Mouse (Mus musculus) intestine, postnatal 0 days (tissue): ENCODE data around the gene Dyrk4. TPM values are rescaled to one million over a fixed set of nuclear protein-coding genes. Genes with fewer than 3 reads are reported as not detected.
A peak's percentile ranks its signal among the peaks of the same experiment; 100 is the strongest.

Source experiments
- ATAC-seq: fragments of 200-750 bp; cut with Nextera tagmentation; 2 replicates; pipeline ENCODE4 v1.8.0; 2017; ENCODE audit warnings: mild to moderate bottlenecking, moderate TSS enrichment, moderate library complexity
- H3K27ac ChIP-seq: fragments of 300-500 bp; sonication (generic); 2 replicates; pipeline ENCODE4 v1.5.1; 2014; ENCODE audit warnings: mild to moderate bottlenecking, low read depth, low read length, moderate library complexity
- H3K27me3 ChIP-seq: fragments of 300-500 bp; sonication (generic); replicated peaks from 2 replicates; pipeline ENCODE4 v1.6.1; 2014; ENCODE audit warnings: low read length, mixed read lengths; ENCODE audit not compliant: control insufficient read depth, insufficient read depth
- H3K36me3 ChIP-seq: fragments of 300-500 bp; sonication (generic); 2 replicates; pipeline ENCODE4 v1.6.1; 2014; ENCODE audit warnings: mild to moderate bottlenecking, moderate library complexity; ENCODE audit not compliant: control insufficient read depth, insufficient read depth
- H3K4me1 ChIP-seq: fragments of 300-500 bp; sonication (generic); replicated peaks from 2 replicates; pipeline ENCODE4 v1.6.1; 2014; ENCODE audit warnings: antibody characterized with exemption, low read length, mixed read lengths; ENCODE audit not compliant: control insufficient read depth, insufficient read depth
- H3K4me2 ChIP-seq: fragments of 300-500 bp; sonication (generic); replicated peaks from 2 replicates; pipeline ENCODE4 v1.6.1; 2014; ENCODE audit warnings: low read depth, mild to moderate bottlenecking, moderate library complexity
- H3K4me3 ChIP-seq: fragments of 300-500 bp; sonication (generic); 2 replicates; pipeline ENCODE4 v1.5.1; 2014; ENCODE audit warnings: low read depth, low read length
- H3K9ac ChIP-seq: fragments of 300-500 bp; sonication (generic); 2 replicates; pipeline ENCODE4 v1.6.1; 2014; ENCODE audit warnings: mild to moderate bottlenecking, low read depth, low read length
- H3K9me3 ChIP-seq: fragments of 300-500 bp; sonication (generic); 2 replicates; pipeline ENCODE4 v1.6.1; 2016; ENCODE audit warnings: mixed run types; ENCODE audit not compliant: control insufficient read depth
- CTCF ChIP-seq: sonication (generic); IDR thresholded peaks from 2 replicates; pipeline ENCODE4 v1.5.1; 2016; ENCODE audit warnings: low read depth, mild to moderate bottlenecking, control low read depth, antibody characterized with exemption, moderate library complexity
- WGBS: fragments of 180-500 bp; shearing (Covaris S2); extraction: QIAGEN DNeasy Blood & Tissue Kit; methylation state at CpG from one replicate; pipeline ENCODE4 v1.1.7; 2014; 5-methylcytosine and 5-hydroxymethylcytosine counted together
- polyA plus RNA-seq: library from polyadenylated mRNA; unstranded; fragments of >200 nt; fragmentation: Nextera tagmentation; extraction: Ambion mirVana; gene quantifications from 2 replicates; pipeline ENCODE4 v1.2.1, GENCODE M21; 2015

Gene Dyrk4
- polyA plus RNA-seq, 1 experiment from 2014 or later = not detected

- no peak for TF ChIP-seq CTCF
- peak within 1 kb of the TSS; percentile 51; the same call in 1 of the 2 replicates for H3K27ac ChIP-seq
Observed at GRCm38 (mm10) chr6:126848712-126849704, 72.6 kb downstream of the Dyrk4 start, which contains the start of gene Ndufa9. Gene Ndufa9 (minus strand): TSS chr6:126849136.

GRCm38 (mm10) chr6:126836628-126837027 is 85.0 kb downstream of the Dyrk4 start:
- TF ChIP-seq CTCF = no peak
- Histone ChIP-seq H3K9ac (no peak overlapping the region), H3K36me3 (peaks cover 96% of the 10 kb centered on the region), H3K4me2 (no peak overlapping the region), H3K27me3 (no peaks in the 10 kb centered on the region), H3K4me1 (no peaks in the 10 kb centered on the region), H3K9me3 (no peaks in the 10 kb centered on the region), H3K4me3 (no peak overlapping the region), H3K27ac (no peak overlapping the region)
- 82% methylated on average over 8 of the region's 8 CpGs for WGBS
- ATAC-seq = no peak

More at GRCm38 (mm10) chr6:126848712-126849704, 72.6 kb downstream of the Dyrk4 start, which contains the start of gene Ndufa9:
- Histone ChIP-seq H3K4me2 (peak within 1 kb of the TSS; percentile 85), H3K36me3 (peaks cover 3% of the 10 kb centered on the region; the same call in 1 of the 2 replicates), H3K27me3 (no peaks in the 10 kb centered on the region), H3K4me1 (peaks cover 9% of the 10 kb centered on the region), H3K9me3 (no peaks in the 10 kb centered on the region), H3K4me3 (peak within 1 kb of the TSS; percentile 90), H3K9ac (peak within 1 kb of the TSS; percentile 88)
- 6% methylated on average over 46 of the region's 46 CpGs for WGBS
- peak; percentile 91 for ATAC-seq

Other genes starting within 250 kb of the Dyrk4 start
- 1.1 TPM in 2 replicates for gene Kcna6, start 181.2 kb downstream of the Dyrk4 start, polyA plus RNA-seq
- 236 and 238 TPM in 2 replicates for gene Ndufa9, start 72.7 kb downstream of the Dyrk4 start, polyA plus RNA-seq
- gene Akap3, start 68.7 kb downstream of the Dyrk4 start, polyA plus RNA-seq = not detected in 2 replicates
- gene Rad51ap1, start 17.7 kb upstream of the Dyrk4 start, polyA plus RNA-seq = 11.5 and 12.8 TPM in 2 replicates
- 16.2 and 19.5 TPM in 2 replicates for gene D6Wsu163e, start 18.1 kb upstream of the Dyrk4 start, polyA plus RNA-seq
- gene Fgf6, start 93.7 kb upstream of the Dyrk4 start, polyA plus RNA-seq = not detected in 2 replicates
- not detected in 2 replicates for gene Fgf23, start 151.1 kb upstream of the Dyrk4 start, polyA plus RNA-seq
- gene Tigar, start 187.7 kb upstream of the Dyrk4 start, polyA plus RNA-seq = 4.6 and 4.8 TPM in 2 replicates
- 357 and 374 TPM in 2 replicates for gene Ccnd2, start 230.4 kb upstream of the Dyrk4 start, polyA plus RNA-seq